Mouse (Mus musculus) macrophage (primary cell): ENCODE data around the gene Lamp2. TPM values are rescaled to one million over a fixed set of nuclear protein-coding genes. Genes with fewer than 3 reads are reported as not detected.
"Not testable (repeated sequence)": the region's sequence is repeated elsewhere in the genome, so short reads cannot be mapped to it uniquely, and the experiment has no call there.

Source experiments
- H3K27ac ChIP-seq: fragments of 350-480 bp; formaldehyde crosslinking; 2 replicates; pipeline ENCODE4 v1.9.0; 2021
- H3K36me3 ChIP-seq: fragments of 350-480 bp; formaldehyde crosslinking; 2 replicates; pipeline ENCODE4 v1.9.0; 2021; ENCODE audit errors: inconsistent target
- H3K4me3 ChIP-seq: fragments of 350-480 bp; formaldehyde crosslinking; 2 replicates; pipeline ENCODE4 v1.9.0; 2021; ENCODE audit errors: inconsistent target
- H3K79me2 ChIP-seq: fragments of 350-480 bp; formaldehyde crosslinking; 2 replicates; pipeline ENCODE4 v1.9.0; 2021; ENCODE audit errors: inconsistent target
- WGBS: methylation state at CpG from one replicate; pipeline ENCODE4 v1.1.7; 2026; ENCODE audit warnings: inconsistent platforms; ENCODE audit not compliant: missing documents; 5-methylcytosine and 5-hydroxymethylcytosine counted together
- polyA plus RNA-seq: library from polyadenylated mRNA; stranded (reverse); fragments of 250-400 nt; gene quantifications from 3 replicates; pipeline ENCODE4 v1.2.4, GENCODE M21; 2018; ENCODE audit warnings: inconsistent platforms

Gene Lamp2
- polyA plus RNA-seq, 1 experiment from 2014 or later: 849 TPM

DNA sequence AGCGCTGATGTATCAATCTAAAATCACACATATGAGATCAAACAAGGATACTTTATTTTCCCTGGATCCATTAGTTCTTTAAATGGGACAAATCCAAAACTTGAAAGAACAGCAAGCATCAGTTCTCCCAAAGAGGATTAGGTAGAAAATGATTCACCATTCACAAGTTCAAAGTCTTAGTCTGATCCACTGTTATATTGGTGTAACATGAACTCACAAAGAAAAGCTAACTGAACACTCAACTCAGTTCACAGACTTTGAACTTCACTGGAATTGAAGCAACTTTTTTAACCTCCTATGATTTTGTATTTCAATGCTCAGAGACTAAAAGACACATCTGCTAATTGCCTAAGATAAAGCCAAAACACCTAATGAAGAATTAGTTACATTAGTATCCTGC is 56.6 kb downstream of the Lamp2 start:
- H3K79me2 ChIP-seq: no peaks in the 10 kb centered on the region
- H3K4me3 ChIP-seq: no peak overlapping the region
- WGBS: 83% methylated on average over 1 of the region's 1 CpGs
- no peaks in the 10 kb centered on the region for H3K36me3 ChIP-seq
- no peak overlapping the region for H3K27ac ChIP-seq

- not testable (repeated sequence) for H3K4me3 ChIP-seq, H3K36me3 ChIP-seq, H3K79me2 ChIP-seq, H3K27ac ChIP-seq
- 33% methylated on average over 1 of the region's 1 CpGs for WGBS
Observed at GRCm38 (mm10) chrX:38373169-38373568, 83.1 kb downstream of the Lamp2 start.

- H3K27ac ChIP-seq, H3K36me3 ChIP-seq, H3K79me2 ChIP-seq, H3K4me3 ChIP-seq: not testable (repeated sequence)
- WGBS: 71% methylated on average over 1 of the region's 1 CpGs
Observed at GRCm38 (mm10) chrX:38364621-38365020, 91.6 kb downstream of the Lamp2 start.

- H3K79me2 ChIP-seq: no peaks in the 10 kb centered on the region
- no peak overlapping the region for H3K4me3 ChIP-seq
- WGBS: 75% methylated on average over 8 of the region's 8 CpGs
- no peak overlapping the region for H3K27ac ChIP-seq
- H3K36me3 ChIP-seq: no peaks in the 10 kb centered on the region
Observed at GRCm38 (mm10) chrX:38362016-38362415, 94.2 kb downstream of the Lamp2 start.

Other genes starting within 250 kb of the Lamp2 start
- not detected in 3 replicates for gene Tmem255a, start 204.0 kb downstream of the Lamp2 start, polyA plus RNA-seq
- not detected in 3 replicates for gene Atp1b4, start 140.3 kb downstream of the Lamp2 start, polyA plus RNA-seq
- gene Cul4b, start 119.7 kb upstream of the Lamp2 start, polyA plus RNA-seq: 21.5 to 31.9 TPM (median 24.9 TPM) in 3 replicates
- gene Mcts1, start 144.1 kb upstream of the Lamp2 start, polyA plus RNA-seq: 55.0 to 73.4 TPM (median 69.1 TPM) in 3 replicates
- 30.6 to 49.6 TPM (median 31.5 TPM) in 3 replicates for gene C1galt1c1, start 178.6 kb upstream of the Lamp2 start, polyA plus RNA-seq